Mouse (Mus musculus): Measurements from ENCODE around the gene Fcgr1. TPM values are rescaled to one million over a fixed set of nuclear protein-coding genes. Genes with fewer than 3 reads are reported as not detected.
"Not testable (repeated sequence)": the region's sequence is repeated elsewhere in the genome, so short reads cannot be mapped to it uniquely, and the experiment has no call there.

Fcgr1 gene
- polyA plus RNA-seq (2016; fragmentation: Nextera tagmentation; extraction: Ambion mirVana): 1.0 and 1.3 TPM in 2 replicates

DNA sequence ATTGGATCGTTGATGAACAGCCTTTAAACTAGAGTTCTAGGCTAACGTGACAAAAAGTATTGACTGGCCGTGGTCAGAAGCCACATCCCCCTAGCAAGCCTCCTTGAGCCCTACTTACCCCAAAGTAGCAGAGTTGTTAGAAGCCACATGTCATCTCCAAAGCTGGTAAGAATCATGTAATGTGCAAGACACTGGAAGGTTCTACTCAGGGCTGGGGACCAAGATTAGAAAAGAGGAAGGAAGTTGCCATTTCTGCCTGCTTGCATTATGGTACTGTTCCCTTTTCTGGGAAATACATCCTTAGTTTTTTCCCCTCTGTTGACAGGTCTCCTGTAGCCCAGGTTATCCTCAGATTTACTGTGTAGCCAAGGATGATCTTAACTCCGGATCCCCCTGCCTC lies at the start of gene Fcgr1:
Fcgr1 (minus strand) TSS at position 183 of the 400 bp plus-strand sequence.
- no peaks in the 10 kb centered on the region for H3K36me3 ChIP-seq (replicated peaks)
- no peaks in the 10 kb centered on the region for H3K9me3 ChIP-seq
- no peak within 1 kb of the TSS for H3K27ac ChIP-seq (replicated peaks)
- no peak within 1 kb of the TSS for H3K4me3 ChIP-seq
- 83% methylated on average over 4 of the region's 4 CpGs for WGBS
- DNase-seq (ENCODE audit: low spot score): no peak
- H3K27me3 ChIP-seq (replicated peaks; ENCODE audit: low read depth, poor library complexity, severe bottlenecking): no peaks in the 10 kb centered on the region; the same call in 1 of the 2 replicates
- 0 out of 2 replicates have a peak, but pooled peaks cover 6% of the 10 kb centered on the region for H3K4me1 ChIP-seq

DNA sequence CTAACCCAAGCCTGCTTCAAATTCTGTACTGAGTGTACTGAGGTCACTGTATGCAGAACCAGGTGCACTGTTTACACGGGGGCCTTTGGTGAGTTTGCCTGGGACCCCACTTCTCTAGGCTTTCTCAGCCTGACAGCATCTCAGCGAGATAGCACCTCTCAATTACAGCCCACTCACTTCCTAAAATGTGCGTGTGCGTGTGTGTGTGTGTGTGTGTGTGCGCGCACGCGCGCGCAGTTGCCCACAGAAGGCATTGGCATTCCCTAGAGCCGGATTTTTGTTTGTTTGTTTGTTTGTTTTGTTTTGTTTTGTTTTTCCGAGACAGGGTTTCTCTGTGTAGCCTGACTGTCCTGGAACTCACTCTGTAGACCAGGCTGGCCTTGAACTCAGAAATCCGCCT lies 48.9 kb upstream of the Fcgr1 start:
- not testable (repeated sequence) for H3K4me1 ChIP-seq; H3K9me3 ChIP-seq; H3K4me3 ChIP-seq; H3K36me3 ChIP-seq (replicated peaks); H3K27ac ChIP-seq (replicated peaks)
- H3K27me3 ChIP-seq (replicated peaks; ENCODE audit: low read depth, poor library complexity, severe bottlenecking): peaks cover 66% of the 10 kb centered on the region
- 54% methylated on average over 13 of the region's 13 CpGs for WGBS
- DNase-seq (ENCODE audit: low spot score): peak; percentile 10

DNA sequence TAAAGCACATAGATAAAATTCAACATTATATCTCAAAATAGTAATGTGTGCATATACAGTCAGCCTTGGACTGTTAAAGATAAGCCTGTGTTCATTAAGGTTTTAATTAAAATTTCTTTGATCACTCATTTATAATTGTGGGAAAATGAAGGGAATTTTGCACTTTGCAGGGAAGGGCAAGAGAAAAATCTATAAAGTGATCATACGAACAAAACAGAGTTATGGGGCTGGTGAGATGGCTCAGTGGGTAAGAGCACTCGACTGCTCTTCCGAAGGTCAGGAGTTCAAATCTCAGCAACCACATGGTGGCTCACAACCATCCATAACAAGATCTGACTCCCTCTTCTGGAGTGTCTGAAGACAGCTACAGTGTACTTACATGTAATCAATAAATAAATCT lies 48.3 kb upstream of the Fcgr1 start:
- peaks cover 71% of the 10 kb centered on the region for H3K27me3 ChIP-seq (replicated peaks; ENCODE audit: low read depth, poor library complexity, severe bottlenecking)
- WGBS: 39% methylated on average over 3 of the region's 3 CpGs

DNA sequence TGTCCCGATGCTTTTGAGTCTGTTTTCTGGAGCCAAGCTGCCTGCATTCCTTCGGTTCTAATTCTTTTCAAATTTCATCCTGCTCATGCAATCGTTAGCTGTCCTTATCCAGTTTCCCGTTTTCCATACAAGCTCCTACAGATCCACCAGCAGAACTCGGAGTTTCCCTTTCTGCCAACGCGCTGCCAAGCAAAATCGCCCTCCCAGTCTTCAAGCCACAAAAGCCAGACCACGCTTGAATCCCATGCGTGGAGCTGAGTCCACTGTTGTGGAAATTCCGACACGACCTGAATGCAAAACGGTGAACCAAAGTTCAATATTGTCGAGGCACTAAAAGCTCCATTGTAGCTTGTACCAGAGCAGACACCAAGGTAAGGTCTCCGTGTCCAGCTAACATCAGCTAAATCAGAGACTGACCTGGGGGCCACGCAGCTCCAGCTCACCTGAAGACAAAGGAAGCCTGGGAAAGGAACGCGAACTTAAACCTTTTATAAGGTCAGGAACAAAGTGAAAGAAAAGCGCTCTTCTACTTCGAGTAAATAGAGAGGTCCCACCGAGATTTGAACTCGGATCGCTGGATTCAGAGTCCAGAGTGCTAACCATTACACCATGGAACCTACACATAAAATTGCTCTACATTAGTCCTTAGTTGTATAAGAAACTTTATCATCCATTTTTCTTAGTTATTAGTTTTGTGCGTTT lies 47.0 kb upstream of the Fcgr1 start:
- no peaks in the 10 kb centered on the region for H3K36me3 ChIP-seq (replicated peaks)
- no peak overlapping the region for H3K27ac ChIP-seq (replicated peaks)
- H3K9me3 ChIP-seq: no peaks in the 10 kb centered on the region
- peaks cover 85% of the 10 kb centered on the region for H3K27me3 ChIP-seq (replicated peaks; ENCODE audit: low read depth, poor library complexity, severe bottlenecking)
- peak overlapping the region; percentile 44 for H3K4me3 ChIP-seq
- WGBS: 4% methylated on average over 24 of the region's 24 CpGs
- H3K4me1 ChIP-seq: 0 out of 2 replicates have a peak, but pooled peaks cover 3% of the 10 kb centered on the region
- DNase-seq (ENCODE audit: low spot score): peak; percentile 63

More for the DNA sequence above, 48.3 kb upstream of the Fcgr1 start:
- not testable (repeated sequence) for DNase-seq (ENCODE audit: low spot score); H3K9me3 ChIP-seq; H3K36me3 ChIP-seq (replicated peaks); H3K4me3 ChIP-seq; H3K27ac ChIP-seq (replicated peaks); H3K4me1 ChIP-seq

DNA sequence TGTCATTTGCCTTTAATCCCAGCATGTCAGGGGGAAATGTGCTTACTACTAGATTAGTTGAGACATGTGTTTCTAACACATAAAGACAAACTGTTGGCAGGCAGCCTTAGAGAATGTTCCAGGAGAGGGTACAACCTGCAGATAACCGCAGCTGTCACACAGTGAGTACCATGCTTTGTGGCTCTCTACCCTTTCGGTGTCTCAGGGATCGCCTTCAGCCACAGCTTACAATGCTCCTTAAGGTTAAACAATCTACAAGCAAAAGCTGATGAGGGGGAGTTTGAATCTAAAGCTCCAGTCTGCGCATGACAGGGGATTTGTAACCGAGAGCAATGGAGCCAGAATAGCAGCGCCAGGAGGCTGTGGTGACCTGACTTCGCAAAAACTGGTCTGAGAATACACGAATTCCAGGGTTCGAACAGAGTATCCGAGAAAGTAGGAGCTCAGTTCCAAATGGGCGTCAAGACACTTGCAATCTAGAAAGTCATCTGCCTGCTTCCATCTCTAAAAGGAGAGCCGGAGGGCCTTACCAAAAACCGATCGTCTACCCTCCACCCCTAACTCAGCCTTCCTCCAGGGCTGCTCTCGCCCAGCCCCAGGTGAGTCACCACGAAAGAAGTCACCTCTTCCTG lies 45.2 kb upstream of the Fcgr1 start:
- peaks cover 8% of the 10 kb centered on the region; the same call in 1 of the 2 replicates for H3K4me1 ChIP-seq
- H3K36me3 ChIP-seq (replicated peaks): no peaks in the 10 kb centered on the region
- H3K9me3 ChIP-seq: no peaks in the 10 kb centered on the region
- 40% methylated on average over 16 of the region's 16 CpGs for WGBS
- H3K27ac ChIP-seq (replicated peaks): no peak overlapping the region
- H3K27me3 ChIP-seq (replicated peaks; ENCODE audit: low read depth, poor library complexity, severe bottlenecking): peaks cover 85% of the 10 kb centered on the region
- no peak overlapping the region for H3K4me3 ChIP-seq
- DNase-seq (ENCODE audit: low spot score): peak; percentile 18

DNA sequence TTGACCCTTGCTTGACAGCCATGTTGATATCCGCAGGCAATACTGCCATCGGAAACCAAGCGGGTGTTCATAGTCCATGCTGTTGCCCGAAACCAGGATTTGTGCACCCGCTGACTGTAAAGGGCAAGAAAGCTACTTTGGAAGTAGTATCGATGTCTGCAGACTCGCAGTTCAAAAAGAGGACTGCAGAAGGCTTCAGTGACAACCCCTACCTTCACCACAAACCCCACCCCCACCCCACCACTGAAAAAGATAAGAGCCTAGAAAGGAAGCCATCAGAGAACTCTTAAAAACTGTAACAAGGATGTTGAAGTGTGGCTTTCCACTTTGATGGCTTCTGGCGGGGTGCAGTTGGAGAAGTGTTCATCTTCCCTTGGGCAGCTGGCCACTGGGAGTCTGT lies 44.3 kb upstream of the Fcgr1 start:
- peaks cover 85% of the 10 kb centered on the region for H3K27me3 ChIP-seq (replicated peaks; ENCODE audit: low read depth, poor library complexity, severe bottlenecking)
- peak; percentile 7 for DNase-seq (ENCODE audit: low spot score)
- no peak overlapping the region for H3K27ac ChIP-seq (replicated peaks)

DNA sequence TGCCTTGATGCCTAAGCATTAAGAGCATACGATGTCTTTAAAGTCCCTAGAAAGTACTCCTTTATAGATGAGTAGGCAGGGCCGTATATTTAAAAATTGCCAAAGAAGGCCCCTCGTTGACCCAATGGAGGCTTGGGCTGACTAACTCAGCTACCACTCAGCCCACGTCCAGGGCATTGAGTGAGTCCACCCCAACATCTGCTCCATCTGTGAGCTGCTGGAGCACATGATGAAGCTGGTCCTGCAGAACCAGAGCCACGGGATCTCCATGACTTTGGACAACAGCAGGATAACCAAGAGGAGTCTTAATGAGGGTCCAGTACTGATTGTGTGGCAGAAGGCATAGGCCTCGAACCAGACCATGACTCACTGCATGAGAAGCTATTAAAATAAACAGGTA lies 43.5 kb upstream of the Fcgr1 start:
- peaks cover 85% of the 10 kb centered on the region for H3K27me3 ChIP-seq (replicated peaks; ENCODE audit: low read depth, poor library complexity, severe bottlenecking)
- H3K9me3 ChIP-seq: no peaks in the 10 kb centered on the region
- peak; percentile 7 for DNase-seq (ENCODE audit: low spot score)
- WGBS: 87% methylated on average over 6 of the region's 6 CpGs
- H3K4me1 ChIP-seq: peaks cover 25% of the 10 kb centered on the region
- H3K4me3 ChIP-seq: no peak overlapping the region
- H3K36me3 ChIP-seq (replicated peaks): no peaks in the 10 kb centered on the region
- H3K27ac ChIP-seq (replicated peaks): no peak overlapping the region

More for the DNA sequence above, 44.3 kb upstream of the Fcgr1 start:
- Histone ChIP-seq H3K9me3 (no peaks in the 10 kb centered on the region), H3K36me3 (replicated peaks) (no peaks in the 10 kb centered on the region), H3K4me3 (no peak overlapping the region), H3K4me1 (peaks cover 18% of the 10 kb centered on the region)
- 89% methylated on average over 8 of the region's 8 CpGs for whole genome bisulfite sequencing

DNA sequence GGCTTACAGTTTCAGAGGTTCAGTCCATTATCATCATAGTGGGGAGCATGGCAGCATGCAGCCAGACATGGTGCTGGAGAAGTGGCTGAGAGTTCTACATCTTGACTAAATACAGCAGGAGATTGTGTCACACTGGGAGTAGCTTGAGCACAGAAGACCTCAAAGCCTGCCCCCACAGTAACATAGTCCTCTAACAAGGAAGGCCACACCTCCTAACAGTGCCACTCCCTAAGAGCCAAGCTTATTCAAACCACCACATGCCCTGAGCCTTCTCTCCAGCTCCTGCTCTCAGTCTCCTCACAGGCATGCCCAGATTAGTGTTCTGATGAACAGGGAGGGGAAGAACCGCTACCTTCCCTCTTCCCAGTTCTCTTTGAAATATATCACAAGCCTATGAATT lies 42.9 kb upstream of the Fcgr1 start:
- Histone ChIP-seq H3K9me3 (no peaks in the 10 kb centered on the region), H3K4me3 (no peak overlapping the region), H3K4me1 (peaks cover 29% of the 10 kb centered on the region), H3K27ac (replicated peaks) (no peak overlapping the region), H3K36me3 (replicated peaks) (no peaks in the 10 kb centered on the region), H3K27me3 (replicated peaks; ENCODE audit: low read depth, poor library complexity, severe bottlenecking) (peaks cover 92% of the 10 kb centered on the region)
- DNase-seq (ENCODE audit: low spot score): no peak
- 68% methylated on average over 1 of the region's 1 CpGs for WGBS

DNA sequence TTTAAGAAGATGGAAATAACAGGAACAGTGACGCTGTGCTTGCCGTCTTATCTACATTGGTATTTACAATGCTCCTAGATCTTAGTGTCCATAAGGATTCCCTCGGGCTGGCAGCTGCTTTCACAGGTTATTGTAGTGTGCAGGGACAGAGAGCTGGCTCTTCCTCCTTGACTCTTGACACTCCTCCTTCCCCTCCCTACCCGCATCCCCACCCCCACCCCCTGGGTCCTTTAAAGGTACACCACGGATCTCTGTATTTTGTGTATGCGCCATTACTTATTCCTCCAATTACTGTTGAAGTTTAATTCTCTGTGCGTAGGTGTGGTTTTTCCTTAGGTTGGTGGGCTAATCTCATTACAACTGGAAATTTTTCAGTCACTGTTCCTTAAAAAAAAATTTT lies 41.8 kb upstream of the Fcgr1 start:
- Histone ChIP-seq H3K36me3 (replicated peaks) (no peaks in the 10 kb centered on the region), H3K4me3 (no peak overlapping the region), H3K27me3 (replicated peaks; ENCODE audit: low read depth, poor library complexity, severe bottlenecking) (peaks cover 91% of the 10 kb centered on the region), H3K9me3 (no peaks in the 10 kb centered on the region), H3K27ac (replicated peaks) (no peak overlapping the region), H3K4me1 (peaks cover 27% of the 10 kb centered on the region)
- WGBS: 21% methylated on average over 7 of the region's 7 CpGs
- peak; percentile 8 for DNase-seq (ENCODE audit: low spot score)

DNA sequence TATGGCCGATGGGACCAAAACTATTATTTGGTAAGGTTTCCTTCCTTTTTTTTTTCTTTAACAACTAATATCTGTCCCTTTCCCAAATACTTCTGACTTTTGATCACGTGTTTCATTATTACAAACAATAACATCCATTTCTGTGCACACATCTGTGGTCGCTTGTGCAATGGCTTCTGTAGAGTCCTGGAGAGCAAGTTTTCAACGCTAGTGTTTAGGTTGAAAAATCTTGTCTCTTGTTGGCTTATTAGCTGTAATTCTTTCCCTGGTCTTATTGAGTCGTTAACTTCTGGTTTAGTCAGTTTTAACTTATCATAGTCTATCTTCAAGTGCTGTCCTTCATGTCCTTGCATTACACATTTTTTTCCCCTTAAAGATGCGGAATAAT lies 41.4 kb upstream of the Fcgr1 start:
- Histone ChIP-seq H3K36me3 (replicated peaks) (no peaks in the 10 kb centered on the region), H3K27me3 (replicated peaks; ENCODE audit: low read depth, poor library complexity, severe bottlenecking) (peaks cover 93% of the 10 kb centered on the region), H3K4me3 (no peak overlapping the region), H3K4me1 (peaks cover 26% of the 10 kb centered on the region), H3K27ac (replicated peaks) (no peak overlapping the region), H3K9me3 (no peaks in the 10 kb centered on the region)
- WGBS: 54% methylated on average over 6 of the region's 6 CpGs
- DNase-seq (ENCODE audit: low spot score): no peak

DNA sequence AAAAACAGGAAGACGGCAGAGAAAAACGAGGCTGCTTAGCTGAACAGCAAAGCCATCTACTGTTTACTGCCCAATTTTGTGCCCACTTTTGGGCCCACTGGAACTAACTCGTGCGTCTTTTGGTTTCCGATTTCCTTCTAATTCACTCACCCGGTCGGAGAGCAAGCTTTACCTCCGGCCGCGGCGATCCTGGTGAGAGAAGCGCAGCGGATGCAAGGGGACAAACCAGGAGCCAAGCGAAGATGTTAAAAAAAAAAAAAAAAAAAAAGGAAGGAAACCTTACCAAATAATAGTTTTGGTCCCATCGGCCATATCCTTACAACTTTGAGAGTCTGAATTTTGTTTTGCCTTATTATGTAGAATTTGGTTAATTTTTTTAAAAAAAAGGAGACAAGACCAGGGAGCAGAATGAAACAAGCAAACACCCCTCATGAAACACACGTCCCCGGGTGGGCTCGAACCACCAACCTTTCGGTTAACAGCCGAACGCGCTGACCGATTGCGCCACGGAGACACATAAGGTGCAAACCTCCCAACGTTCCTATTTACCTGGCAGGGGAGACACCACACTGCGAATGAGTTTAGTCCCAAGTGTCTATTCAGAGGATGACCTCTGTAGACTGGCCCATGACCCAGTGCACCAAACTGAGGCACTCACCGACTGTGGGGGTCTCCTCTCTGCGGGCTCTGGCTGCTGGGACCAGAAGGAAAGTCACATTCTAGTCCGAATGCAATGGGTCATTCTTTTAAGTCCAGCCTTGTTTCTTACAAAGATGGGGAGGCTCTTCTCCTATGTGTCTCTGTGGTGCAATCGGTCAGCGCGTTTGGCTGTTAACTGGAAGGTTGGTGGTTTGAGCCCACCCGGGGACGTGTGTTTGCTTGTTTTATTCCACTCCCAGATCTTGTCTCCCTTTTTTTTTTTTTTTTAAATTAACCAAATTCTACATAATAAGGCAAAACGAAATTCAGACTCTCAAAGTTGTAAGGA lies 40.7 kb upstream of the Fcgr1 start:
- Histone ChIP-seq H3K9me3 (no peaks in the 10 kb centered on the region), H3K27me3 (replicated peaks; ENCODE audit: low read depth, poor library complexity, severe bottlenecking) (peaks cover 97% of the 10 kb centered on the region), H3K27ac (replicated peaks) (no peak overlapping the region), H3K4me3 (peak overlapping the region; percentile 50), H3K4me1 (peaks cover 26% of the 10 kb centered on the region), H3K36me3 (replicated peaks) (no peaks in the 10 kb centered on the region)
- WGBS: 2% methylated on average over 36 of the region's 36 CpGs
- DNase-seq (ENCODE audit: low spot score): peak; percentile 66

DNA sequence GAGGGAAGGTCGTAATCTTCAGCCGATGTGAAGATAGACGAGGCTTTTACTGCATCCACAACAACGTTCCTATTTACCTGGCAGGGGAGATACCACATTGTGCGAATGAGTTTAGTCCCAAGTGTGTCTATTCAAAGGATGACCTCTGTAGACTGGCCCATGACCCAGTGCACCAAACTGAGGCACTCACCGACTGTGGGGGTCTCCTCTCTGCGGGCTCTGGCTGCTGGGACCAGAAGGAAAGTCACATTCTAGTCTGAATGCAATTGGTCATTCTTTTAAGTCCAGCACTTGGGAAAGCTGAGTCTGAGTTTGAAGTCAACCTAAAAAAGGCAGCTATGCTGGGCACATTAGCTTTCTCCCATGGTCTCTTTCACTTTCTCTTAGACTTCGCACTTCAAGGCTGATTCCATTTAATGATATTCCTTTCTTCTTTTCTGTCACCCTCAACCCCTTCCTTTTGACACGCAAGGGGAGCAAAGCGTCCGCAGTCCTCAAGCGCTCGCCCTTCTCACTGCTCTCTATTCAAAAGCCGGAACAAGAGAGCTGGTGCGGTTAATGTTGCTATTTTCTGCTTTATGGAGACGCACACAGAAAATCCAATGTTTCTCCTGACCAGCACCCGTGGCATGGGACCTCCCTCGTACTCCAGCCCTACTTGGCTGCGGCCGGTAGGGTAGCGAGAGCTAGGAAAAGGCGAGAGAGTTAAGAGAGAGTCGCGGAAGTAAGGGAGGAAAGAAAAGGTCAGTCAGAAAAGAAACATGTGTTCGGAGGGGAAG lies 39.8 kb upstream of the Fcgr1 start:
- H3K9me3 ChIP-seq: no peaks in the 10 kb centered on the region
- peaks cover 26% of the 10 kb centered on the region for H3K4me1 ChIP-seq
- no peak overlapping the region for H3K27ac ChIP-seq (replicated peaks)
- no peaks in the 10 kb centered on the region for H3K36me3 ChIP-seq (replicated peaks)
- peak overlapping the region; percentile 50 for H3K4me3 ChIP-seq
- peaks cover 97% of the 10 kb centered on the region for H3K27me3 ChIP-seq (replicated peaks; ENCODE audit: low read depth, poor library complexity, severe bottlenecking)
- 3% methylated on average over 25 of the region's 25 CpGs for WGBS
- peak; percentile 47 for DNase-seq (ENCODE audit: low spot score)

Data from embryonic facial prominence, embryonic 10.5 days (tissue).